Mouse (Mus musculus) testis, adult 2 months (tissue): ENCODE measurements around the gene Ptrhd1.

Source experiments
- CTCF ChIP-seq: fragments of 200-500 bp; IDR thresholded peaks from 2 replicates; pipeline ENCODE4 v1.5.1; 2012; ENCODE audit warnings: low read depth, mild to moderate bottlenecking, inconsistent platforms, low read length, moderate library complexity; ENCODE audit not compliant: control insufficient read depth, insufficient read depth, insufficient replicate concordance
- POLR2A ChIP-seq: fragments of 200-500 bp; IDR thresholded peaks from 2 replicates; pipeline ENCODE4 v1.6.1; 2012; ENCODE audit warnings: low read depth, mild to moderate bottlenecking, inconsistent platforms, low read length, moderate library complexity; ENCODE audit not compliant: control insufficient read depth

GRCm38 (mm10) chr12:4199271-4199670, 34.6 kb upstream of the Ptrhd1 start:
- TF ChIP-seq CTCF = no peak
- no peak for TF ChIP-seq POLR2A
